Mouse (Mus musculus): ENCODE data around the gene Gm38431. TPM values are rescaled to one million over a fixed set of nuclear protein-coding genes. Genes with fewer than 3 reads are reported as not detected.

Gm38431 gene
- total and polyA plus RNA-seq, 3 experiments: 1.1 to 30.5 (median 9.8) TPM

- Histone ChIP-seq H3K36me3 (replicated peaks in 1 of 2; ENCODE audit: control insufficient read depth in 1 of 2, insufficient read depth in 1 of 2, low read length in 1 of 2) (peaks cover 82 to 96% of the 10 kb centered on the region in 2 experiments), H3K4me2 (ENCODE audit: insufficient read depth, low read depth, poor library complexity, severe bottlenecking) (no peak overlapping the region), H3K4me3 (replicated peaks in 1 of 3; ENCODE audit: low read depth in 2 of 3, low read length in 2 of 3, poor library complexity in 1 of 3) (no peak overlapping the region), H3K27ac (ENCODE audit: insufficient read depth, low read depth) (no peak overlapping the region), H3K79me2 (replicated peaks; ENCODE audit: control insufficient read depth, extremely low read depth, insufficient read depth, poor library complexity, severe bottlenecking) (peaks cover 34% of the 10 kb centered on the region), H3K4me1 (ENCODE audit: control insufficient read depth in 1 of 2, insufficient read depth in 2 of 2) (peaks cover 0 to 13% of the 10 kb centered on the region in 2 experiments; a peak in 1 of 4 replicates), H3K9ac (ENCODE audit: insufficient read depth, low read depth) (no peak overlapping the region), H3K9me3 (replicated peaks; ENCODE audit: low read length) (no peaks in the 10 kb centered on the region), H3K27me3 (replicated peaks) (no peaks in the 10 kb centered on the region)
- no peak for DNase-seq (ENCODE audit: extremely low read depth)
- dilution Hi-C loops (cut with MboI; ENCODE audit: extremely low pct_ligation_motif_present, extremely low pct_unique_long_range_greater_than_20kb, low sequenced_read_pairs) (no loop called here), in situ Hi-C loops (cut with MboI; ENCODE audit: low pct_ligation_motif_present, low pct_unique_long_range_greater_than_20kb, low sequenced_read_pairs) (no loop called here)
- TF ChIP-seq MXI1 (IDR thresholded peaks at IDR 0.05; ENCODE audit: low read depth, low read length): no peak
- no peak for TF ChIP-seq HCFC1 (IDR thresholded peaks at IDR 0.05; ENCODE audit: low read depth, low read length)
- no peak for TF ChIP-seq ZMIZ1 (IDR thresholded peaks at IDR 0.05; ENCODE audit: low read depth, low read length)
- TF ChIP-seq ETS1 (conservative IDR thresholded peaks at IDR 0.05; ENCODE audit: low read depth, low read length): no peak
- TF ChIP-seq TCF12 (IDR thresholded peaks at IDR 0.05; ENCODE audit: low read depth, low read length): no peak
- TF ChIP-seq MAFK (IDR thresholded peaks at IDR 0.05; ENCODE audit: insufficient replicate concordance, low read length): no peak
- TF ChIP-seq ZC3H11A (IDR thresholded peaks at IDR 0.05; ENCODE audit: low read depth, low read length): no peak
Measured at GRCm38 (mm10) chr9:21081127-21081526, 10.7 kb downstream of the Gm38431 start.

DNA sequence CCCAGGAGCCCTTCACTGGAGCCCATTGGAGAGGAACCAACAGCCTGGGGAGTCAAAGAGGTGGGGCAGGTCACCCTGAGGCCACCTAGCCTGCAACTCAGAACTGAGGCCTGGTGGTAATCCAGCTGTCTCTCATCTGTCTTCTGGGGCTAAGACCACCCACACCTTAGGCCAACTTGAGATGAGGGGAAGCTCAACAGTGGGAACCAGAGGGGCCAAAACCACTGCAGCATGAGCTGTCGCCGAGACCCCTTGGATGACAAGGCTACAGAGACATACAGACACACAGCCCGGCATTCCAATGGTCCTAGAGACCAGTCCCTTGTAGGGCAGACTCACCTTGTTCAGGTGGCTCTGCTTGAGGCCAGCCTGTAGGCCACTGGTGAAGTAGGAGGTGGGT, 16.2 kb downstream of the Gm38431 start:
- no peak for DNase-seq (ENCODE audit: extremely low read depth)
- TF ChIP-seq BHLHE40 (IDR thresholded peaks at IDR 0.05; ENCODE audit: low read depth, low read length): no peak
- TF ChIP-seq POLR2A (IDR thresholded peaks at IDR 0.05; ENCODE audit: low read depth, low read length): no peak
- TF ChIP-seq USF1 (IDR thresholded peaks at IDR 0.05; ENCODE audit: low read depth, low read length): no peak
- no peak for TF ChIP-seq NELFE (IDR thresholded peaks at IDR 0.05; ENCODE audit: low read depth, low read length)
- peak; percentile 51; the same call in 1 of the 2 replicates for TF ChIP-seq ZMIZ1 (IDR thresholded peaks at IDR 0.05; ENCODE audit: low read depth, low read length)
- no peak for TF ChIP-seq GABPA (IDR thresholded peaks at IDR 0.05; ENCODE audit: insufficient replicate concordance, low read depth, low read length)
- dilution Hi-C loops (cut with MboI; ENCODE audit: extremely low pct_ligation_motif_present, extremely low pct_unique_long_range_greater_than_20kb, low sequenced_read_pairs) (no loop called here), in situ Hi-C loops (cut with MboI; ENCODE audit: low pct_ligation_motif_present, low pct_unique_long_range_greater_than_20kb, low sequenced_read_pairs) (no loop called here)
- no peaks in the 10 kb centered on the region for H3K27me3 ChIP-seq (replicated peaks)
- H3K9me3 ChIP-seq (replicated peaks; ENCODE audit: low read length): no peaks in the 10 kb centered on the region
- no peak overlapping the region for H3K4me3 ChIP-seq (replicated peaks in 1 of 3; ENCODE audit: low read depth in 2 of 3, low read length in 2 of 3, poor library complexity in 1 of 3)
- H3K36me3 ChIP-seq (replicated peaks in 1 of 2; ENCODE audit: control insufficient read depth in 1 of 2, insufficient read depth in 1 of 2, low read length in 1 of 2): peaks cover 69 to 78% of the 10 kb centered on the region in 2 experiments
- H3K4me1 ChIP-seq (ENCODE audit: control insufficient read depth in 1 of 2, insufficient read depth in 2 of 2): peaks cover 8 to 24% of the 10 kb centered on the region in 2 experiments
- H3K79me2 ChIP-seq (replicated peaks; ENCODE audit: control insufficient read depth, extremely low read depth, insufficient read depth, poor library complexity, severe bottlenecking): peaks cover 24% of the 10 kb centered on the region
- H3K27ac ChIP-seq (ENCODE audit: insufficient read depth, low read depth): no peak overlapping the region
- H3K9ac ChIP-seq (ENCODE audit: insufficient read depth, low read depth): no peak overlapping the region
- H3K4me2 ChIP-seq (ENCODE audit: insufficient read depth, low read depth, poor library complexity, severe bottlenecking): no peak overlapping the region

- no peak for DNase-seq (ENCODE audit: extremely low read depth)
- H3K4me3 ChIP-seq (replicated peaks in 1 of 3; ENCODE audit: low read depth in 2 of 3, low read length in 2 of 3, poor library complexity in 1 of 3): peak overlapping the region in 1 of 3 experiments; percentile 98
- peak overlapping the region; percentile 92 for H3K4me2 ChIP-seq (ENCODE audit: insufficient read depth, low read depth, poor library complexity, severe bottlenecking)
- peaks cover 8 to 29% of the 10 kb centered on the region in 2 experiments for H3K4me1 ChIP-seq (ENCODE audit: control insufficient read depth in 1 of 2, insufficient read depth in 2 of 2)
- H3K27ac ChIP-seq (ENCODE audit: insufficient read depth, low read depth): no peak overlapping the region
- H3K9me3 ChIP-seq (replicated peaks; ENCODE audit: low read length): no peaks in the 10 kb centered on the region
- dilution Hi-C loops (cut with MboI; ENCODE audit: extremely low pct_ligation_motif_present, extremely low pct_unique_long_range_greater_than_20kb, low sequenced_read_pairs) (no loop called here), in situ Hi-C loops (cut with MboI; ENCODE audit: low pct_ligation_motif_present, low pct_unique_long_range_greater_than_20kb, low sequenced_read_pairs) (loop anchor here (5.0 kb wide), 1 partner anchor 47 kb away; the partner anchor contains the start of gene Icam4)
- TF ChIP-seq RCOR1 (conservative IDR thresholded peaks at IDR 0.05; ENCODE audit: low read depth, low read length): no peak
- TF ChIP-seq TCF12 (IDR thresholded peaks at IDR 0.05; ENCODE audit: low read depth, low read length): no peak
- TF ChIP-seq MYC (IDR thresholded peaks at IDR 0.05; ENCODE audit: low read depth, low read length): no peak
- no peak for TF ChIP-seq TBP (conservative IDR thresholded peaks at IDR 0.05; ENCODE audit: low read depth, low read length)
- no peak for TF ChIP-seq KAT2A (IDR thresholded peaks at IDR 0.05; ENCODE audit: insufficient replicate concordance, low read length)
- no peak for TF ChIP-seq UBTF (IDR thresholded peaks at IDR 0.05; ENCODE audit: low read depth, low read length)
- TF ChIP-seq CHD2 (IDR thresholded peaks at IDR 0.05; ENCODE audit: low read length): no peak
- TF ChIP-seq CTCF (conservative IDR thresholded peaks at IDR 0.05 in 1 of 2, IDR thresholded peaks at IDR 0.05 in 1 of 2; ENCODE audit: low read depth in 2 of 2, low read length in 2 of 2): no peak
- TF ChIP-seq EP300 (IDR thresholded peaks at IDR 0.05; ENCODE audit: low read length): no peak
- H3K9ac ChIP-seq (ENCODE audit: insufficient read depth, low read depth): peak overlapping the region; percentile 74
- peaks cover 35% of the 10 kb centered on the region for H3K79me2 ChIP-seq (replicated peaks; ENCODE audit: control insufficient read depth, extremely low read depth, insufficient read depth, poor library complexity, severe bottlenecking)
- peaks cover 61 to 75% of the 10 kb centered on the region in 2 experiments for H3K36me3 ChIP-seq (replicated peaks in 1 of 2; ENCODE audit: control insufficient read depth in 1 of 2, insufficient read depth in 1 of 2, low read length in 1 of 2)
- no peaks in the 10 kb centered on the region for H3K27me3 ChIP-seq (replicated peaks)
Measured at GRCm38 (mm10) chr9:21074173-21074572, 17.6 kb downstream of the Gm38431 start.
